Mouse (Mus musculus) testis, adult 2 months (tissue): ENCODE measurements around the gene Cacna1e. TPM values are rescaled to one million over a fixed set of nuclear protein-coding genes. Genes with fewer than 3 reads are reported as not detected.

Source experiments
- H3K27ac ChIP-seq: fragments of 200-500 bp; 2 replicates; pipeline ENCODE4 v1.5.1; 2012; ENCODE audit warnings: low read depth, low read length; ENCODE audit not compliant: control insufficient read depth, insufficient read depth
- H3K27me3 ChIP-seq: fragments of 200-500 bp; 2 replicates; pipeline ENCODE4 v1.6.1; 2012; ENCODE audit warnings: mild to moderate bottlenecking, low read length, moderate library complexity; ENCODE audit not compliant: control insufficient read depth, insufficient read depth
- H3K36me3 ChIP-seq: fragments of 200-500 bp; 2 replicates; pipeline ENCODE4 v1.6.1; 2012; ENCODE audit warnings: mild to moderate bottlenecking, low read length; ENCODE audit not compliant: control insufficient read depth, insufficient read depth
- H3K4me1 ChIP-seq: fragments of 200-500 bp; 2 replicates; pipeline ENCODE4 v1.6.1; 2012; ENCODE audit warnings: low read length; ENCODE audit not compliant: control insufficient read depth, insufficient read depth
- H3K4me3 ChIP-seq: fragments of 200-500 bp; 2 replicates; pipeline ENCODE4 v1.5.1; 2012; ENCODE audit warnings: low read depth, mild to moderate bottlenecking, low read length, moderate library complexity, mixed read lengths; ENCODE audit not compliant: control insufficient read depth
- CTCF ChIP-seq: fragments of 200-500 bp; IDR thresholded peaks from 2 replicates; pipeline ENCODE4 v1.5.1; 2012; ENCODE audit warnings: low read depth, mild to moderate bottlenecking, inconsistent platforms, low read length, moderate library complexity; ENCODE audit not compliant: control insufficient read depth, insufficient read depth, insufficient replicate concordance
- POLR2A ChIP-seq: fragments of 200-500 bp; IDR thresholded peaks from 2 replicates; pipeline ENCODE4 v1.6.1; 2012; ENCODE audit warnings: low read depth, mild to moderate bottlenecking, inconsistent platforms, low read length, moderate library complexity; ENCODE audit not compliant: control insufficient read depth
- polyA plus RNA-seq: library from polyadenylated mRNA; depleted of rRNA; stranded (reverse); fragments of >200 nt; gene quantifications from 2 replicates; pipeline ENCODE4 v1.2.3, GENCODE M21; 2012

The Cacna1e gene
- polyA plus RNA-seq, 1 experiment, result 1.0 TPM

DNA sequence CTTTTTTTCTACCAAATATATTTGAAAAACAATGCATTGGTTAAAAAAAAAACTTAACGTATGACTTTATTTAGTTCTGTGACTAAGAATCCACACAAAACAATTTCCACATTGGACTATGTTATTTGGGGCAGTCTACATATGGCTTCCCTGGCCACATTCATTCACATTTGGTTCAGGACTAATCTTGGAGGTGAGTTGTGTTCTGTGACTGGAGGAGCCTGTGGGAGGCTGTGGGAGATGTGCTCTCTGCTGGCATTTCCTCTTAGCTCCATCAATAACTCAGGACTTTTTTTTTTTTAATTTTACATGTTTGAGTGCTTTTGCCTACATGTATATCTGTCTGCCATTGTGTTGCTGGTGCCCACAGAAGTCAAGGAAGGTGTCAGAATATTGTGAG, 281.8 kb downstream of the Cacna1e start:
- H3K4me3 ChIP-seq, result no peak overlapping the region
- no peaks in the 10 kb centered on the region for H3K4me1 ChIP-seq
- H3K27ac ChIP-seq, result no peak overlapping the region
- H3K36me3 ChIP-seq, result no peaks in the 10 kb centered on the region
- TF ChIP-seq CTCF, result no peak
- H3K27me3 ChIP-seq, result no peaks in the 10 kb centered on the region

DNA sequence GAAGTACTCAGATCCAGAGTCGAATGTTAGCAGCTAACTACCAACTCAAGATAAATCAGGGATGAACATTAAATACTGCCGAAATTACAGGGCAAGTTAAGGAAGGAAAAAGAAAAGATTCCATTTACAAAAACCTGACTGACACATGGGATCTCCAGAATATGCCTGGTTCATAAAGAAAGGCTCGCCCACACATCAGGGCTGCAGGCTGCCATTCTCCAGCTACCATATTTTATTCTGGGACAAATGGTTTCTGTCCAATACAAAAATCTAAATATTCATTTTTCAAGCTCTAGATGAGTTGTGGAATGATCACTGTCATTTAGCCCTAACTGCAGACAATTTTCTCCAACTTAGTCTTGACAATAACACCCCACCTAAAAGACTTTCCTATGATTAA, 301.8 kb downstream of the Cacna1e start:
- Histone ChIP-seq H3K36me3 (no peaks in the 10 kb centered on the region), H3K27me3 (no peaks in the 10 kb centered on the region), H3K4me1 (no peaks in the 10 kb centered on the region), H3K4me3 (no peak overlapping the region), H3K27ac (no peak overlapping the region)
- TF ChIP-seq POLR2A (no peak), CTCF (no peak)

GRCm38 (mm10) chr1:154579929-154580328, 304.4 kb downstream of the Cacna1e start:
- H3K27me3 ChIP-seq, result no peaks in the 10 kb centered on the region
- H3K36me3 ChIP-seq, result no peaks in the 10 kb centered on the region
- H3K4me1 ChIP-seq, result no peaks in the 10 kb centered on the region
- no peak overlapping the region for H3K4me3 ChIP-seq
- TF ChIP-seq POLR2A (no peak), CTCF (no peak)
- H3K27ac ChIP-seq, result no peak overlapping the region

DNA sequence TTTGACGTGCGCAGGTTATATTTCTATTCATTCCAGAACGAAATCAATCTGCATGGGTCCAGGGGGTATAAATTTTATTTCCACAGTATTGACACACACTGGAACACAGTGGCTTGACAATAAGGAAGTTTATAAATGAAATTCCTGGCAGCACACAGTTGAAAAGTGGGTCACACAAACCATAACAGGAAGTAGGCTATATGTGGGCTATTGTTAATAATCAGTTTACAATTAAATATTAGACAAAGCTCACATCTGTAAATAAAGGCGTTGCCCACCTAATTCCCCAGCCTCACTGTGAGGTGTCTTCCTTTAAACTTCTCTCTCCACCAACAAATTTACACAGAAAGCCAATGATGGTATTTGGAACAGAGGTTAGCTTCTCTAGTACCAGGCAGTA, 305.6 kb downstream of the Cacna1e start:
- no peaks in the 10 kb centered on the region for H3K4me1 ChIP-seq
- no peaks in the 10 kb centered on the region for H3K27me3 ChIP-seq
- no peak for TF ChIP-seq CTCF
- TF ChIP-seq POLR2A, result no peak
- no peak overlapping the region for H3K4me3 ChIP-seq
- H3K36me3 ChIP-seq, result no peaks in the 10 kb centered on the region
- no peak overlapping the region for H3K27ac ChIP-seq

DNA sequence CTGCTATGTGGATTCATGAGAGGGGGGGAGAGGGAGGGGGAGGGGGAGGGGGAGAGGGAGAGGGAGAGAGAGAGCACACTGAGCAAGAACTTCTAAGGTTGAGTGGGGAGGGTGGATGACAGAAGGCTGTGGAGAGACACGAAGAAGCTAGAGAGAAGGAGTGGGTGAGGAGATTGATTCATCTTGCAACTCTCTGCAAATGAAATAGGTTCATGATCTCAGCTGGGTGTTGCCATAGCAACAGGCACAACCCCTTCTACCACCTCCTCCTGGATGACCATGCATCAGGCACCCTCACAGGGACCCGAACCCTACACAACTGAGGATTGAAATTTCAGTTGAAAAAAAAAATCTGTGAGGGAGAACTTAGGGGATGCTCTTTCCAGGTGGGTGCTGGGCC, 307.9 kb downstream of the Cacna1e start:
- Histone ChIP-seq H3K27ac (no peak overlapping the region), H3K4me1 (no peaks in the 10 kb centered on the region), H3K36me3 (no peaks in the 10 kb centered on the region), H3K27me3 (no peaks in the 10 kb centered on the region), H3K4me3 (no peak overlapping the region)
- TF ChIP-seq CTCF, result no peak

- TF ChIP-seq POLR2A, result no peak
- TF ChIP-seq CTCF, result no peak
- no peaks in the 10 kb centered on the region for H3K36me3 ChIP-seq
- no peaks in the 10 kb centered on the region for H3K27me3 ChIP-seq
- H3K4me1 ChIP-seq, result no peaks in the 10 kb centered on the region
- H3K4me3 ChIP-seq, result no peak overlapping the region
- H3K27ac ChIP-seq, result no peak overlapping the region
These were observed 318.3 kb downstream of the Cacna1e start for GRCm38 (mm10) chr1:154566026-154566425.

- H3K4me1 ChIP-seq, result no peaks in the 10 kb centered on the region
- H3K27me3 ChIP-seq, result no peaks in the 10 kb centered on the region
- no peak for TF ChIP-seq CTCF
- no peak for TF ChIP-seq POLR2A
- H3K27ac ChIP-seq, result no peak overlapping the region
- H3K4me3 ChIP-seq, result no peak overlapping the region
- no peaks in the 10 kb centered on the region for H3K36me3 ChIP-seq
These were observed 328.5 kb downstream of the Cacna1e start for GRCm38 (mm10) chr1:154555811-154556210.

DNA sequence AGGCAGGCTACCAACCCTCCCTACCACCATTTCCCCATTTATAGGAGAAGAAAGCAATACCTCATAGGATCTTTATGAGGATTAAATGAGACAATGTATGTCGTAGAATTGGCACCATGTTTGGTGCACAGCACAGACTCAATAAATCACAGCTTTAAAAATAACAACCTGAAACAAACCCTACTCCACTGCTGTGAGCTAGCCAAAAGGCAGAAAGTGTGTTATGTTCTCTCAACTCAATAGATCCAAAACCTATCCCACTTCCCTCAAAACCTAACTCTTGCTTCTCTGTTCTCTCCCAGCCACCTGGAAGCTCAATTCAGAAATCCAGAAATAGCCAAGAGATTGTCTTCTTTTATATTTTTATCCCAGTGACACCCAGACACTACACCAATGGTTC, 331.2 kb downstream of the Cacna1e start:
- H3K27me3 ChIP-seq, result no peaks in the 10 kb centered on the region
- H3K36me3 ChIP-seq, result no peaks in the 10 kb centered on the region
- no peaks in the 10 kb centered on the region for H3K4me1 ChIP-seq
- H3K27ac ChIP-seq, result no peak overlapping the region
- TF ChIP-seq CTCF (no peak), POLR2A (no peak)
- H3K4me3 ChIP-seq, result no peak overlapping the region
